Mouse (Mus musculus) urinary bladder, postnatal 25 days (tissue): ENCODE measurements around the gene Ppp4r1.

ENCODE experiments used
- DNase-seq: peaks from one replicate; pipeline ENCODE4 v3.0.0; 2022; ENCODE audit warnings: low spot score

The Ppp4r1 gene

GRCm38 (mm10) chr17:65854006-65854405 is 71.6 kb downstream of the Ppp4r1 start:
- DNase-seq = no peak

GRCm38 (mm10) chr17:65857617-65858016 is 75.2 kb downstream of the Ppp4r1 start:
- no peak for DNase-seq

GRCm38 (mm10) chr17:65862579-65862978 is 80.2 kb downstream of the Ppp4r1 start:
- no peak for DNase-seq

- DNase-seq = no peak
Measured at GRCm38 (mm10) chr17:65863830-65864229, 81.5 kb downstream of the Ppp4r1 start.

GRCm38 (mm10) chr17:65864742-65865141 is 82.4 kb downstream of the Ppp4r1 start:
- no peak for DNase-seq

- DNase-seq = no peak
Measured at GRCm38 (mm10) chr17:65865265-65865664, 82.9 kb downstream of the Ppp4r1 start.

GRCm38 (mm10) chr17:65866201-65866600 is 83.8 kb downstream of the Ppp4r1 start:
- no peak for DNase-seq

GRCm38 (mm10) chr17:65867996-65868395 is 85.6 kb downstream of the Ppp4r1 start:
- DNase-seq = no peak

- no peak for DNase-seq
Measured at GRCm38 (mm10) chr17:65869720-65870119, 87.3 kb downstream of the Ppp4r1 start.

- DNase-seq = peak; percentile 61
Measured at GRCm38 (mm10) chr17:65870146-65870545, 87.8 kb downstream of the Ppp4r1 start.

GRCm38 (mm10) chr17:65871641-65872041 is 89.3 kb downstream of the Ppp4r1 start:
- no peak for DNase-seq

- DNase-seq = no peak
Measured at GRCm38 (mm10) chr17:65872051-65872450, 89.7 kb downstream of the Ppp4r1 start.

GRCm38 (mm10) chr17:65872652-65873051 is 90.3 kb downstream of the Ppp4r1 start:
- no peak for DNase-seq

GRCm38 (mm10) chr17:65873156-65873555 is 90.8 kb downstream of the Ppp4r1 start:
- DNase-seq = no peak

- no peak for DNase-seq
Measured at GRCm38 (mm10) chr17:65873834-65874233, 91.5 kb downstream of the Ppp4r1 start.

- DNase-seq = no peak
Measured at GRCm38 (mm10) chr17:65877026-65877425, 94.7 kb downstream of the Ppp4r1 start.

GRCm38 (mm10) chr17:65884061-65884669 is 101.8 kb downstream of the Ppp4r1 start:
- DNase-seq = no peak

- DNase-seq = peak; percentile 96
Measured at GRCm38 (mm10) chr17:65884691-65885397, 102.5 kb downstream of the Ppp4r1 start.

- no peak for DNase-seq
Measured at GRCm38 (mm10) chr17:65885398-65885696, 103.0 kb downstream of the Ppp4r1 start.

GRCm38 (mm10) chr17:65885697-65886529 is 103.5 kb downstream of the Ppp4r1 start, which contains the start of gene Ralbp1:
Gene Ralbp1, minus strand, starts transcription at chr17:65885798.
- no peak for DNase-seq

- no peak for DNase-seq
Measured at GRCm38 (mm10) chr17:65886571-65886970, 104.2 kb downstream of the Ppp4r1 start.

GRCm38 (mm10) chr17:65889476-65889875 is 107.1 kb downstream of the Ppp4r1 start:
- DNase-seq = no peak
